Mouse (Mus musculus) monocyte, adult 59 days (primary cell): ENCODE measurements around the gene Rps26. TPM values are rescaled to one million over a fixed set of nuclear protein-coding genes. Genes with fewer than 3 reads are reported as not detected.

Source experiments
- total RNA-seq, 2 experiments: library from RNA; stranded (reverse); gene quantifications; one replicate each; pipeline ENCODE4 v1.2.4; 2023

Rps26 gene
- total RNA-seq: 100 to 1,000 TPM; 780 to 995 TPM

DNA sequence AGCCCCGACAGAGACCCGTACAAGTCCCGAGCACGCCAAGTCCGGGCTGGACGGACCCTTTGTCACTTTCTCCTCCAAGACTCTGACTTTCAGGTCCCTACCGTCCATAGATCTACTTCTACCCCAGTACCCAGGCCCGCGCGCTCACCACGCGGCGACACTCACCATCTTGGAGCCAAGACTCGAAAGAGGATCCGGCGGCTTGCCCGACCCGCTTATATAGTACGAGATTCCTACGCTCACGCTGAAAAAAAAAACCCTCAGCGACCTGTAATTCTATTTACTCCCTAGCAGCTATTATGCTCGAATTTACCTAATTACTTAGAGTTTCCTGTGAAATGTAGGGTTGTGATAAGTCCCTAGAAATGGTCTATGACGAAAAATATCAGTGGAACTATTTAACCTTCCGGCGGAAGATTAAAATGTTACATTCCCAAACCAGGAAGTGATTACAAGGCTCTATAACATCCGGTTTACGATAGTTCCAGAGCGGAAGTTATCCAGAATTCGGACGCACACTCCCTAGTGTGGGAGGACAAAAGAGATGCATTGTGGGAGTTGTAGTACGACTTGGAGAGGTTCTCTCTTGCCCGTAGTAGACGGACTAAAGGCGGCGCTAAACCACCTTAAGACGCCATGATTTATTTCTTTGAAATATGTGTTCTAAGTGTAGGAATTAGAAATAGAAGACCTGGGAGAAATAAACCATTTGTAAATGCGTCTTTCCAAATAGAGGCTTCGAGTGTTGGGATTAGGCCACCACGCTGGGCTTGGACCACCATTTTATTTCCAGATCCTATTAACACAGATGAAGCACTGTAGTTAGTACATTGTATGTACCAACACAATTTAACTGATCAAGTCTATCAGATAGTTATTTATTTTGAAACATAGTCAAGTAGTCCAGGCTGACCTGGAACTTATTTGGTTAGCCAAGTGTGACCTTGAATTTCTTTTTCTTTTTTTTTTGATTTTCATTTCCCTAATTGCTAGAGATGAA is at the start of gene Rps26:
TSS of gene Rps26 (minus strand) at position 437 of the 1,000 bp plus-strand sequence.

DNA sequence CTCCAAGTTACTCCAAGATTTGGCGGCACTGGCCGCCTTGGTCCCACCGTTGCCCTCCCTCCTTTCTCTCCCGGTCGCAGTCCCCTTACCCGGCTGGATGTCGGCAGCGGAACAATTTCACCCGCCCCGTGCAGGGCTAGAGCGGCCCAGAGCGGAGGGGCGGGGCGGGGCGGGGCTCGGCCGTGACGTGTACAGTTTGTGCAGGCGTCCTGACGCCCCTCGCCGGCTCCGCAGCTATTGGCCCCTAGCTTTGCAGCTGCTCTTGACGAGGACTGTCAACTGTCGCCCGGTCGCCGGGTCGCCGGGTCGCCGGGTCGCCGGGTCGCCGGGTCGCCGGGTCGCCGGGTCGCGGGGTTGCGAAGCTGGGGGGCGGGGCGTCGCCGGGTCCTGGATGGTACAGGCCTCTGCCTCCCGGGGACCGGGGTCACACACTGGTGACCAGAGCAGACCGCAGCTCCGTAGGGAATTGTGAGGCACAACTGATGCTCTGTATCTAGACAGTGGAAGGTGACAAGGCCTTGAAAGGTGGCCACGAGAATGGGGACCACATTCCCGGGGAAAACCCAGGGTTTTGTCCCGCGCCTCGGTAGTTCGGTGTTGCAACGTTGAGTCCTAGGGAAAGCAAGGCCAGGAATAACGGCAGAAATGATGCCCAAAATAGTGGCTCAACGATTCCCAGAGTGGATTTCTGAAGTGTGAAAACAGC is 47.4 kb upstream of the Rps26 start, which contains the start of gene Suox:
TSS of gene Suox (minus strand) at position 311 of the 706 bp plus-strand sequence.

DNA sequence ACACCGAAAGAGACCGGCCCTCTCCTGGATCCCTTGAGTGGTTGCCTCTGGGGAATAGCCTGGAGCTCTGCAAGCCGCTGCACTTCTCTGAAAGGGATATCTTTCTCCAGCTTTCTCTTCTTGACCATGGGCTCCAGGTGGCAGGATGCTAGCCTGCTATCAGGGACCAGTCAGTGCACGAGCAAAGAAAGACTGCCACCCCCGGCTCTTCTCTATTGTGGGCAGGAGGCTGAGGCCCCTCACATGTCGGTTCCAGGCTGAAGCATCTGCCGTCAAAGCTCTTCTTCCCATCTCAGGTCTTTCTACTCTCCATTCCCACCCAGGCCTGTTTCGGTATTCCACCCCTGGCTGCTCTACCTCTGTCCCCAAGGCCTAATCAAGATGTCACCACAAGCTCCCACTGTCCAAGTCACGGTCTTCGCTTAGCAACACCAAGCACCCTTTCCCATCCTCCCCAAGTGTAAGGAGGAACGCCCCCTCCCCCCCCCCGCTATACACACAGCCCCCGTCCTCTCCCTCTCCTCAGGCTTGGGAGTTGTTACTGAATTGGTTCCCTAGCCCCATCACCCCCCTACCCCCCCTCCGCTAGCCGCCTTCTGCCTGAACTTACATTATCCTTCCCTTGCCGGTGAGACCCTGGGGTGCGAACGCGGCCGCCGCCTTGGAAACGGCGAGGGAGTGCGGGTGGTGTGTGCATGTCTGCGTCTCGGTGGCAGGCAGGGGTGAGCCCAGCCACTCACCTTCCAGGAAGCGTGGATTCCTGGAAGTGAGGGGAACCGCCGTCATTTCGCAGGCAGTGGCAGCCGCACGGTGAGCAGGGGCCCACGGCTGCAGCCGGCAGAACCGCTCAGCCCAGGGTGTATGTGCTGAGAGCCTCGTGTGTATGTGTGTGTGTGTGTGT is 18.8 kb upstream of the Rps26 start, which contains the start of gene Ikzf4:
TSS of gene Ikzf4 (minus strand) at position 881 of the 901 bp plus-strand sequence.

DNA sequence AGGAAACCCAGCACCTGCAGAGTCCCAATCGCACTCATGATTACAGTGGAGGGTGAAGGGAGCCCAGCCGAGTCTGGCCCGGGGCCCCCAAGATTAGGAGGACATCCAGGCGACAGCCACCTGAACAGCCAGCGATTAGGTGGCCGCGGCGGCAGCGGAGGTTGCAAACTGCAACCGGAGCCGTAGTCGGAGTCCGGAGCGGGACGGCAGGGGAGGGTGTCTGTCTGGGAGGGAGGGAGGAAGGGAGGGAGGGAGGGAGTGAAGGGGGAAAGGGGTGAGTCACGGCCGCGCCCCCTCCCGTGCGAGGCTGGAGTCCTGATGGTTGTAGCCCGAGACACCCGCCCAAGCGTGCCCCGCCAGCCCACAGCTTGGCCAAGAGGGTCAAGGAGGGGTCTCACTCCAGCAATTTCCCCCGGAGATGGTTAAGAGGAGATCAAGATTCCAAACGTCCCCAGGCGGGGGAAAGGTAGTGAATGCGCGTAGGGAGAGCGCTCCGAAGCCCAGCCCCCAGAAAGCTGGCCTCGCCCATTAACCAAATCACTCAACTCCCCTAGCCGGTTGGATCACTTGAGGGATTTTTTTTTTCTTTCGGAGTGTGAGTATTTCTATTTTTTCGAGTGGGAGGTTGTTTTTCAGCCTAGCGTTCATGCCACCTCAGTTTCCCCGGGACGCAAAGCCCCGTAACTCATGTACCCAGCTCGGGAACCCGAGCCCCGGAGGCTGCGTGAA is 36.9 kb downstream of the Rps26 start, which contains the start of gene Erbb3:
TSS of gene Erbb3 (minus strand) at position 189 of the 729 bp plus-strand sequence.

Other genes with a start within 250 kb of the Rps26 start
- 10 to 100 TPM; 47.1 to 49.2 TPM for gene Ankrd52, start 249.6 kb downstream of the Rps26 start, total RNA-seq
- not detected for gene Slc39a5, start 225.5 kb downstream of the Rps26 start, total RNA-seq
- gene Nabp2, start 215.3 kb downstream of the Rps26 start, total RNA-seq: 10 to 100 TPM; 42.7 to 46.3 TPM
- gene Rnf41, start 215.1 kb downstream of the Rps26 start, total RNA-seq: 10 to 100 TPM; 50.3 to 51.2 TPM
- 100 to 1,000 TPM; 111 to 131 TPM for gene Smarcc2, start 167.5 kb downstream of the Rps26 start, total RNA-seq
- gene Myl6, start 132.6 kb downstream of the Rps26 start, total RNA-seq: 100 to 1,000 TPM; 761 to 845 TPM
- gene Myl6b, start 128.1 kb downstream of the Rps26 start, total RNA-seq: 1 to 10 TPM in 1 of 2 experiments, under 1 TPM in 1; 0.52 to 1.3 TPM
- gene Esyt1, start 100.9 kb downstream of the Rps26 start, total RNA-seq: 100 to 1,000 TPM; 138 to 156 TPM
- gene Zc3h10, start 79.0 kb downstream of the Rps26 start, total RNA-seq: 10 to 100 TPM; 39.5 to 40.5 TPM
- gene Rpl41, start 77.4 kb downstream of the Rps26 start, total RNA-seq: 1,000 to 10,000 TPM; 2,671 to 2,681 TPM
- 10 to 100 TPM; 39.1 to 41.6 TPM for gene Pa2g4, start 60.8 kb downstream of the Rps26 start, total RNA-seq
- 1 to 10 TPM; 1.7 TPM for gene Erbb3, start 37.1 kb downstream of the Rps26 start, total RNA-seq
- under 1 TPM in 1 of 2 experiments, not detected in 1; 0.16 TPM for gene Ikzf4, start 19.2 kb upstream of the Rps26 start, total RNA-seq
- 1 to 10 TPM; 2.9 to 4.4 TPM for gene Suox, start 47.3 kb upstream of the Rps26 start, total RNA-seq
- 10 to 100 TPM; 87.5 to 89.5 TPM for gene Rab5b, start 69.5 kb upstream of the Rps26 start, total RNA-seq
- gene Pmel, start 77.4 kb upstream of the Rps26 start, total RNA-seq: under 1 TPM; 0.37 to 0.49 TPM
- gene Cdk2, start 78.3 kb upstream of the Rps26 start, total RNA-seq: 10 to 100 TPM; 34.9 to 37.9 TPM
- gene Dgka, start 118.1 kb upstream of the Rps26 start, total RNA-seq: 10 to 100 TPM; 49.5 to 55.2 TPM
- 10 to 100 TPM; 20.3 to 22.7 TPM for gene Pym1, start 121.1 kb upstream of the Rps26 start, total RNA-seq
- gene Mmp19, start 164.2 kb upstream of the Rps26 start, total RNA-seq: 10 to 100 TPM in 1 of 2 experiments, 1 to 10 TPM in 1; 9.8 to 18.0 TPM
- 10 to 100 TPM; 63.2 to 69.8 TPM for gene Dnajc14, start 177.3 kb upstream of the Rps26 start, total RNA-seq
- 10 to 100 TPM; 10.8 to 11.1 TPM for gene Tmem198b, start 177.6 kb upstream of the Rps26 start, total RNA-seq
- gene Sarnp, start 190.6 kb upstream of the Rps26 start, total RNA-seq: 10 to 100 TPM; 40.5 to 49.9 TPM
- gene Ormdl2, start 194.9 kb upstream of the Rps26 start, total RNA-seq: 10 to 100 TPM; 30.9 to 41.1 TPM